Mouse (Mus musculus): ENCODE results near the gene Ap2s1. TPM values are rescaled to one million over a fixed set of nuclear protein-coding genes. Genes with fewer than 3 reads are reported as not detected.

The Ap2s1 gene
- total RNA-seq, 2 experiments from 2014 or later = 248 to 254 TPM

DNA sequence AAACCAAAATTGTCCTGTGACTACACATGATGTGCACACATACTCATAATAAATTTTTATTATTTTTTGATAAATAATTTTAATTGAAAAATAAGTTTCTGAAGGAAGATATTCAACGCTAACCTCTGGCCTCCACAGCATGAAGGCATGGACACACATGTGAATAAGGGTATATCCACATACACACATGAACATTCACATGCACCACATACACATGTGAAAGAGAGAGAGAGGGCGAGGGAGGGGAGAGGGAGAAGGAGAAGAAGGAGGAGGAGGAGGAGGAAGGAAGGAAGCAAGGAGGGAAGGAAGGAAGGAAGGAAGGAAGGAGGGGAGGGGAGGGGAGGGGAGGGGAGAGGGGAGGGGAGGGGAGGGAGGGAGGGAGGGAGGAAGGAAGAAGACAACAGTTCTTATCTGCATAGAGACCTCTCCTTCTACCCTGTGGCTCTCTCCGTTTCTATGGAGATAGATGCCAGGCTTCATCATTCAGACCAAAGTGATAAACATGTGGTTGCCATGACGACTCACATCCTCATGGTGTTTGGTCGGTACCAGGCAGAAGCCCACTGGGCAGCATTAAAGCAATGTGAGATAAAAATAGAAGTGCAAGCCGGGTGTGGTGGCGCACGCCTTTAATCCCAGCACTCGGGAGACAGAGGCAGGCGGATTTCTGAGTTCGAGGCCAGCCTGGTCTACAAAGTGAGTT lies 20.8 kb downstream of the Ap2s1 start:
- no peak for DNase-seq (ENCODE audit: extremely low spot score in 1 of 2, low spot score in 2 of 2)
- no peak for TF ChIP-seq CTCF (IDR thresholded peaks at IDR 0.05)
- Histone ChIP-seq H3K27ac (no peak overlapping the region), H3K4me3 (no peak overlapping the region)
- intact Hi-C loops (cut with DNase I) = no loop called here

- no peak for TF ChIP-seq CTCF (IDR thresholded peaks at IDR 0.05)
- no peak overlapping the region for H3K4me3 ChIP-seq
- no peak overlapping the region for H3K27ac ChIP-seq
- intact Hi-C loops (cut with DNase I) = no loop called here
- DNase-seq (ENCODE audit: extremely low spot score in 1 of 2, low spot score in 2 of 2) = no peak
Measured at GRCm38 (mm10) chr7:16760292-16760691, 22.1 kb downstream of the Ap2s1 start.

DNA sequence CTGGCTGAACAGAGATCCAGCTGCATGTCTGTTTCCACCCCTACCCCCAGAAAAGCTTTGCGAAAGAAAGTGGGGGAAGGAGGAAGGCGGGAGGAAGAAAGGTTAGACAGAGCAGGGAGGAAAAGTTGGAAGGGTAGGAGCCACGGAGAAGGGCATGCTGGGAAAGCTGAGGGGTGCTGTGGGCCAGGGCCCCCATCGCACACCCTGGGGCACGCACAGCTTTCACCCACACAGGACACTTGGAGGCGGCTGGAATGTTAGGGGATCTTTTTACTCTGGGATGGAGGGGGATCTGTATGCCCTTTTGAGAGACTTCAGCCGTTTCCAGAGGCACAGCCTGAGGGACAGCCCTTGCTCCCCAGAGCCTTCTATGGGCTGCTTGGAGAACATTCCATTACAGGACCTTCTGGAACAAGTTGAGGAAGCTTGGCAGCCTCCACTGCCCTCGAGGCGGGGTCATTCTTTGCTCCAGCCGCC lies 22.8 kb downstream of the Ap2s1 start:
- Histone ChIP-seq H3K27ac (no peak overlapping the region), H3K4me3 (no peak overlapping the region)
- DNase-seq (ENCODE audit: extremely low spot score in 1 of 2, low spot score in 2 of 2) = no peak
- TF ChIP-seq CTCF (IDR thresholded peaks at IDR 0.05) = no peak
- intact Hi-C loops (cut with DNase I) = no loop called here

DNA sequence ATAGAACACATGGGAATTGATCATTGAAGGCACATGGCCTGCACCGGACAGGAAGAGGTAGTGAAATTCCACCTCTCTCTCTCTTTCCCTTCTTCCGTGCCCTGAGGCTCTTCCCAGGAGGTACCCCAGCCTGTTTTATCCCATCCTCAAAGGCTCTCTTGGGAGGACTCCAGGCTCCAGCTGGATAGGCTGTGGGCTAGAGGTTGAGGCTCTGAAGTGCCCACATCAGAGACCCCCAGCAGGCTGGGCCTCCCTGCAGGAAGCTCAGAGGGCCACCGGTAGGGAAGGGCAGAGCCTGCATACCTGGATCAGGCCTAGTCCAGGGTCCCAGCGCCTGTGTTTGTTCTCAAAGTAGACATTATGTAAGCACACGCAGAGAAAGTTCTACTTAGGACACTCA lies 23.4 kb downstream of the Ap2s1 start:
- H3K27ac ChIP-seq = no peak overlapping the region
- no peak for TF ChIP-seq CTCF (IDR thresholded peaks at IDR 0.05)
- H3K4me3 ChIP-seq = no peak overlapping the region
- intact Hi-C loops (cut with DNase I) = no loop called here
- no peak for DNase-seq (ENCODE audit: extremely low spot score in 1 of 2, low spot score in 2 of 2)

- Histone ChIP-seq H3K4me3 (no peak overlapping the region), H3K27ac (no peak overlapping the region)
- intact Hi-C loops (cut with DNase I) = no loop called here
- TF ChIP-seq CTCF (IDR thresholded peaks at IDR 0.05) = no peak
- DNase-seq (ENCODE audit: extremely low spot score in 1 of 2, low spot score in 2 of 2) = no peak
Measured at GRCm38 (mm10) chr7:16763463-16764218, 25.4 kb downstream of the Ap2s1 start.

GRCm38 (mm10) chr7:16766443-16766842 lies 28.2 kb downstream of the Ap2s1 start:
- DNase-seq (ENCODE audit: extremely low spot score in 1 of 2, low spot score in 2 of 2) = no peak
- no peak for TF ChIP-seq CTCF (IDR thresholded peaks at IDR 0.05)
- Histone ChIP-seq H3K4me3 (no peak overlapping the region), H3K27ac (no peak overlapping the region)
- intact Hi-C loops (cut with DNase I) = no loop called here

DNA sequence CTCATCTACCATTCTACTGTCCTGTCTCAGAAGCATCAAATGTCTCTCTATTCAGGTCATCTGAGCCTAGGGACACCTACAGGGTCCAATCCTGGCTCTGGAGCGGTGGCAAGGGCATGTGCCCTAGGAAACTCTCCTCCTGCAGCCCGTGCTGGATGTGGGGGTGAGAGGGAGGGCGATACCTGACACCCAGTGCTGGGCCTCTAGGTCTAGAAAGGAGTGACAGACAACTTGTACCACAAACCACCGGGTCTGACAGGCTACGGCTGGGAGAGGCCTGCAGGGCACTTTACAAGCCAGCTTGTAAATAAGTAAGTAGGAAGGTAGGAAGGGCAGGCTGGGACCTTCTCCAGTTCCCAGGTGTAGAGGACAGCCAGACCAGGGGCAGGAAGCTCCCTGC lies 37.7 kb downstream of the Ap2s1 start:
- no peak for DNase-seq (ENCODE audit: extremely low spot score in 1 of 2, low spot score in 2 of 2)
- intact Hi-C loops (cut with DNase I) = no loop called here
- TF ChIP-seq CTCF (IDR thresholded peaks at IDR 0.05) = no peak
- Histone ChIP-seq H3K4me3 (no peak overlapping the region), H3K27ac (no peak overlapping the region)

DNA sequence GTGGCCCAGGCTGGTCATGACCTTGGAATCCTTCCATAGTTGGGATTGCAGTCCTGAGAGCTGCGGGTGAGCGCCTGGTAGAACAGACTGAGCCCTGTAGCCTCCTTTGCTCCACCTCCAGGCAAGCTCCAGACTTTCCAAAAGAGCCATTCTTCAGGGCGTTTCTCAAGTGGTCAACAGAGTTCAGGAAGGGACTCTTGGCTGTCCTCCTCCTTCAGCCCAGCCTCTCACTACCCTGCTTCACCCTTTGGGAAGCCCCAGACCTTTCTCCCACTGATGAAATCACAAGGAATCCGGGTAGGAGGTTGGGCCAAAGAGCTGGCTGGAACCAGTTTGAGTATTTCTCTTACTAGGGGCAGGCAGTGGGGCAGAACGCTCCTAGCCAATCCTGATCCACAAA lies 41.9 kb downstream of the Ap2s1 start:
- DNase-seq (ENCODE audit: extremely low spot score in 1 of 2, low spot score in 2 of 2) = no peak
- TF ChIP-seq CTCF (IDR thresholded peaks at IDR 0.05) = no peak
- H3K4me3 ChIP-seq = no peak overlapping the region
- intact Hi-C loops (cut with DNase I) = no loop called here
- no peak overlapping the region for H3K27ac ChIP-seq

DNA sequence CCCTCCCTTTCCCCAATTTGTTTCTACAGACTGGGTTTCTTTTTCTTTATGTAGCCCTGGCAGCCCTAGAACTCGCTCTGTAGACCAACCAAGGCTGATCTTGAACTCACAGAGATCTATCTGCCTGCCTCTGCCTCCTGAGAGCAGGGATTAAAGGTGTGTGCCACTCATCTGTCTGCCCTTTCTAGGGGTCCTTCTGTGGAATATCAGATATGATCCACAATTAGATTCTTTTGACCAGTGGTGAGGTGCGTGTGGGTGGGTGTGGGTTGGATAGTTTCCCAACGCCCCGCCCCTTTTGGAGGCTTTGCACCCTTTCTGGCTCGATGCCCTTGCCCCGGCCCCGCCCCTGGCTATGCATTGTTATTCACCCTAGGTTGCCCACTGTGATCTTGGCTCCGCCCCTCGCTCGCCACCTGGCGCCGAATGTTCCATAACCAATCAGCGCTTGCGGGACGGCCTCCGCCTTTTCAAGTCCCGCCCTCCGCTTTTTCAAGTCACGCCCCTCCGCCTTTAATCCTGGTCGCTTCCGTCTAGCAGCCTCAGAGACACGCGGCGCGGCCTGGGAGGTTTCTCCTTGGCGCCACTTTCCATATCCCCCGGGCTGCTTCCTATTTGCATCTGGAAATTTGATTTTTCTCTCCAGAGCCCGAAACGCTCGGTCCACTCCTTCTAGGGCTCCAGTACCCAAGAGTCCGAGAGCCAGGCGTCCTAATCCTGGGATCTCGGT lies 42.8 kb downstream of the Ap2s1 start, which contains the start of gene Slc1a5:
Gene Slc1a5 (plus strand): TSS at position 516 of the 730 bp plus-strand sequence.
- peak; percentile 59 to 65 for DNase-seq (ENCODE audit: extremely low spot score in 1 of 2, low spot score in 2 of 2)
- TF ChIP-seq CTCF (IDR thresholded peaks at IDR 0.05) = no peak; the same call in 1 of the 2 replicates
- Histone ChIP-seq H3K27ac (no peak within 1 kb of the TSS), H3K4me3 (peak within 1 kb of the TSS; percentile 46)
- intact Hi-C loops (cut with DNase I) = no loop called here

GRCm38 (mm10) chr7:16781555-16781815 lies 43.3 kb downstream of the Ap2s1 start:
- TF ChIP-seq CTCF (IDR thresholded peaks at IDR 0.05) = no peak
- Histone ChIP-seq H3K27ac (no peak overlapping the region), H3K4me3 (peak overlapping the region; percentile 46)
- intact Hi-C loops (cut with DNase I) = no loop called here
- no peak for DNase-seq (ENCODE audit: extremely low spot score in 1 of 2, low spot score in 2 of 2)

DNA sequence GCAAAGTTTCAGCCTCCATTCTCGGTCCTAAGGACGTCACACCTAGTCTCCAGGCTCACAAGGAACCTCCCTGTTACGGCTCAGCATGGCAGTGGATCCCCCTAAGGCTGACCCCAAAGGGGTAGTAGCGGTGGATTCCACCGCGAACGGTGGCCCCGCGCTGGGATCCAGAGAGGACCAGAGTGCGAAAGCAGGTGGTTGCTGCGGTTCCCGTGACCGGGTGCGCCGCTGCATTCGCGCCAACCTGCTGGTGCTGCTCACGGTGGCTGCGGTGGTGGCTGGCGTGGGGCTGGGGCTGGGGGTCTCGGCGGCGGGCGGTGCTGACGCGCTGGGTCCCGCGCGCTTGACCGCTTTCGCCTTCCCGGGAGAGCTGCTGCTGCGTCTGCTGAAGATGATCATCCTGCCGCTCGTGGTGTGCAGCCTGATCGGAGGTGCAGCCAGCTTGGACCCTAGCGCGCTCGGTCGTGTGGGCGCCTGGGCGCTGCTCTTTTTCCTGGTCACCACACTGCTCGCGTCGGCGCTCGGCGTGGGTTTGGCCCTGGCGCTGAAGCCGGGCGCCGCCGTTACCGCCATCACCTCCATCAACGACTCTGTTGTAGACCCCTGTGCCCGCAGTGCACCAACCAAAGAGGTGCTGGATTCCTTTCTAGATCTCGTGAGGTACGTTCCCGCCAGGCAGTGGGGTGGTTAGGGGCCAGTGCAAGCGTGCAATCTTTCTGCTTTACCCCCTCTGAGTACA lies 43.8 kb downstream of the Ap2s1 start:
- H3K27ac ChIP-seq = no peak overlapping the region
- no peak for TF ChIP-seq CTCF (IDR thresholded peaks at IDR 0.05)
- peak overlapping the region; percentile 46 for H3K4me3 ChIP-seq
- peak in 1 of 2 experiments; percentile 16 for DNase-seq (ENCODE audit: extremely low spot score in 1 of 2, low spot score in 2 of 2)
- intact Hi-C loops (cut with DNase I) = no loop called here

Measured in left cerebral cortex, adult 2 months (tissue).